Mouse (Mus musculus): ENCODE data around the gene Stoml1. TPM values are rescaled to one million over a fixed set of nuclear protein-coding genes. Genes with fewer than 3 reads are reported as not detected.

Stoml1 gene
- polyA plus RNA-seq (2012; ENCODE audit: low replicate concordance), result 26.3 and 45.1 TPM in 2 replicates

DNA sequence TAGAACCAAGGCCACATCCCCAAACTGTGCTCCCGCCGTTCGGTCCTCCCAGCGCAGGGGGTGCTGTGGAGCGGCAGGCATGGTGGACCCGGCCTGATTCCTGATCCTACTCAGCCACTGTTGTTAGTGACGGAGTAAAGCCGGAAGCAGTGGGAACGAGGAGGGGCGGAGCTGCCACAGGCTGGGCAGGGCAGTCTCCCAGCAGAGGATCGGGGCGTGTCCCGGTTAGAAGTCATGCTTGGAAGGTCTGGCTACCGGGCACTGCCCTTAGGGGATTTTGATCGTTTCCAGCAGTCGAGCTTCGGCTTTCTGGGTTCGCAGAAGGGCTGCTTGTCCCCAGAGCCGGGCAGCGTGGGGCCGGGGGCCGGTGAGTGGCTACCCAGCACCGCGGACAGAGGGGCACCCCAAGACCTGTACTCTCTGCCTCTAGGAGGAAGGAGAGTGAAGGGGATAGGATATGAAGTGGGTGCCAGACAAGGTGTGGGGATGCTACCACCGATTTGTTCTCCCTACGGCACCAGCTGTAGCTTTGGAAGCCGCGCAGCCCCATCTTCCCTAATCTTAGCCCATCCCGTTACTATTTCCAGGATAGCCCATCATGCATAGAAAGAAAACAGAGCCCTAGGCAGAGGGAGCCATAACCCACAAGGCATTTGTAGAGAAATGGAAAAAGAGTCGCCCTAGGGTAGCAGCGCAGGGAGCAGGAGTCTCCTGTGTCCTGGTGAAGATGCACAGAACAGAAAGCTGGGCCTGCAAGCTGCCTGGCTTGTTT lies at the start of gene Stoml1:
TSS of gene Stoml1 (plus strand) at position 132 of the 772 bp plus-strand sequence.

DNA sequence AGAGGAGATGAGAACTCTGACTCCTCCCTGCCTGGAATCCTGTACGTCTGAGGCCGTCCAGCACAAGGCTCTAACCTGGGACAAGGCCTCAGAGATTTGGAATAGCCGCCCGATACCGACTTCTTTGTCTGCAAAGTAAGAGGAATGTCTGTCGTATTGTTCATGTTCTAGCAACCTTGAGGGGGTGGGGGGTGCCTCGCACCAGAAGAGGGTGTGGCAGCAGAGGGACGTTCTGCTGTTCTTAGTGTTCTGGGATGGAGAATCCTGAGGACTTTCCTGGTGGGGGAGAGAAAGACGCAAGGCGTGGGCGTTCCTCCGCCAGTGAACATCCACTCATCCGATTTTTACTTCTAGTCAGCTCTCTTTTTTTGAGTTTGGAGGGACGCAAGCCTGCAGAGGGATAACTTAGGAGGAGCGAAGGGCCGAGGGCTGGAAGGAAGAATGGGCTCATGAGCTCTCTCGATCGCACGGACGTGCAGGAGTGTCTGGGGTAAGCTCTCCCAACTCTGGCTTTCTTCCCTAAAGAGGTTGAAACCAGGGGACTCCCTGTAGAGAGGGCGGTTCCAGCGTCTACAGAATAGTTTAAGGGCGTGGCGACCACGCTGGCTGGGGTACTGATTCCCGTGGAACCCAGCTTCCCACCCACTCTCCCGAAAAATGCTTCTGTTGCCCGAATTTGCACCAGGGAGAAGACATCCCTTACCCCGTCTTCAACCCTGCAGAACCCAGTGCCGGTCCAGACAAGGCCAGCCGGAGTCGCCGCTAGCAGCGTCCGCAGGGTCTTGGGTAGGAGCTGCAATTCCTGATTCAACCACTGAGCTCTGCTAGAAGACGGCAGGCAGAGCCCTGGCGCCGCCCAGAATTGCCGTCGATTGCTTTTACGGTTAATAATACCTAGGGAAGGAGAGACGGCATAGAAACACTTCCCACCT lies 49.2 kb upstream of the Stoml1 start, which contains the start of the genes Islr and Islr2:
TSS of gene Islr (minus strand) at position 791 of the 932 bp plus-strand sequence.
TSS of gene Islr2 (minus strand) at position 804 of the 932 bp plus-strand sequence.

DNA sequence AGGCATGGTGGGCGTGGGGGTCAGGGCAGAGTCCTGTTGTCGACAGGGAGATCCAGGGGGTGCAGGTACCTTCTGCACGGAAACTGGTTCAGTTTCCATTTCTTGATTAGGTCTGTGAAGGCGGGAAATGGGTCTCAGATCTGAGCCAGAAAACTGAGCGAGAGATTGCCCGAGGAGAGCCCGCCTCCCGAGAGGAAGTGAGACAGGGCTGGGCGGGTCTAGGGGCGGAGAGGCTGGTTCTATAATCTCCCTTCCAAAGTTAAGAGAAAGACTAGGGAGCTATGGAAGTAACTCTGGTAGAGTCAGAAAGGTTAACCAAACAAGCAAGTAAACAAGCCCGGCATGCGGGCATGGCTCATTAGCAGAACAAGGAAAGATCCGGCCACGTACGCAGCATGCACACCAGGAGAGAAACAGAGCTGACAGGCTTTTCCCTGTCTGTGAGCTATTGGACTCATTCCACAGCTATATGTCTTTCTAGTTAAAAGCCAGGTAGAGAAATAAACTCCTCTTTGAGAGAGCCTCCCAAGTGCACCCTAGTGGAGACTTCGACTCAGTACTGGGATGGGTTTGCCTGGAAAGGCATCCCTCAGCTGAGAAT lies 3.3 kb upstream of the Stoml1 start, which contains the start of gene Pml:
TSS of gene Pml (minus strand) at position 195 of the 601 bp plus-strand sequence.

Other genes with a start within 250 kb of the Stoml1 start
- 1.5 and 2.1 TPM in 2 replicates for gene Cyp11a1, start 246.8 kb upstream of the Stoml1 start, polyA plus RNA-seq (2012; ENCODE audit: low replicate concordance)
- gene Stra6, start 189.4 kb upstream of the Stoml1 start, polyA plus RNA-seq (2012; ENCODE audit: low replicate concordance), result 0.09 and 0.25 TPM in 2 replicates
- 0.12 TPM in 1 of 2 replicates, not detected in the other for gene Ccdc33, start 134.3 kb upstream of the Stoml1 start, polyA plus RNA-seq (2012; ENCODE audit: low replicate concordance)
- 0.27 and 0.48 TPM in 2 replicates for gene Islr, start 48.9 kb upstream of the Stoml1 start, polyA plus RNA-seq (2012; ENCODE audit: low replicate concordance)
- 0.98 and 1.2 TPM in 2 replicates for gene Islr2, start 48.8 kb upstream of the Stoml1 start, polyA plus RNA-seq (2012; ENCODE audit: low replicate concordance)
- gene Pml, start 3.4 kb upstream of the Stoml1 start, polyA plus RNA-seq (2012; ENCODE audit: low replicate concordance), result 65.5 and 425 TPM in 2 replicates
- gene Loxl1, start 60.0 kb downstream of the Stoml1 start, polyA plus RNA-seq (2012; ENCODE audit: low replicate concordance), result 0.21 and 0.51 TPM in 2 replicates
- not detected in 2 replicates for gene Tbc1d21, start 117.3 kb downstream of the Stoml1 start, polyA plus RNA-seq (2012; ENCODE audit: low replicate concordance)
- gene Insyn1, start 235.4 kb downstream of the Stoml1 start, polyA plus RNA-seq (2012; ENCODE audit: low replicate concordance), result 0.64 and 2.0 TPM in 2 replicates